Mouse (Mus musculus) cerebral cortex, adult 2 months (tissue): ENCODE measurements around the gene Npc1l1.

Experiments used
- WGBS: fragments of 180-500 bp; shearing (Covaris S2); methylation state at CpG from one replicate; pipeline ENCODE4 v1.1.7; 2018; 5-methylcytosine and 5-hydroxymethylcytosine counted together

Npc1l1 gene

GRCm38 (mm10) chr11:6207090-6207489, 22.9 kb downstream of the Npc1l1 start:
- WGBS = 79% methylated on average over 2 of the region's 2 CpGs

DNA sequence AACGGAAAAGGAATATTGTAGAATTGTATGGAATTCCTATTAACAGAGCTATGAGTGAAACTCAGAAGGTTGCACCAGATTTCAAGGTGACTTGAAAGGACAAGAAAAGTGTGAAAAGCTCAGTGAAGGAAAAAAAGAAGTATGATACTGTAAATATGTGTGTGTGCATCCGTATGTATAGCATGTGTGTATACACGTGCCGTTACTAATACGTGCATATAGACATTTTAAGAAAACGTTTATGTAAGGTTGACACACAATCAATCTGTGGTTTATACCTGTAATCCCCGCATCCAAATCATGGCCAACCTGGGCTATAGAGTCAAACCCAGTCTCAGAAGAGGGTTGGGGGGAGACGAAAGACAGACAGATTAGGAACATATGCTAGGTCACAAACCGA, 29.4 kb downstream of the Npc1l1 start:
- WGBS = 20% methylated on average over 9 of the region's 9 CpGs

GRCm38 (mm10) chr11:6200087-6200569, 29.8 kb downstream of the Npc1l1 start, which contains the start of gene Nudcd3:
Gene Nudcd3 (minus strand): TSS chr11:6200415.
- under 1% methylated on average over 39 of the region's 39 CpGs for WGBS

DNA sequence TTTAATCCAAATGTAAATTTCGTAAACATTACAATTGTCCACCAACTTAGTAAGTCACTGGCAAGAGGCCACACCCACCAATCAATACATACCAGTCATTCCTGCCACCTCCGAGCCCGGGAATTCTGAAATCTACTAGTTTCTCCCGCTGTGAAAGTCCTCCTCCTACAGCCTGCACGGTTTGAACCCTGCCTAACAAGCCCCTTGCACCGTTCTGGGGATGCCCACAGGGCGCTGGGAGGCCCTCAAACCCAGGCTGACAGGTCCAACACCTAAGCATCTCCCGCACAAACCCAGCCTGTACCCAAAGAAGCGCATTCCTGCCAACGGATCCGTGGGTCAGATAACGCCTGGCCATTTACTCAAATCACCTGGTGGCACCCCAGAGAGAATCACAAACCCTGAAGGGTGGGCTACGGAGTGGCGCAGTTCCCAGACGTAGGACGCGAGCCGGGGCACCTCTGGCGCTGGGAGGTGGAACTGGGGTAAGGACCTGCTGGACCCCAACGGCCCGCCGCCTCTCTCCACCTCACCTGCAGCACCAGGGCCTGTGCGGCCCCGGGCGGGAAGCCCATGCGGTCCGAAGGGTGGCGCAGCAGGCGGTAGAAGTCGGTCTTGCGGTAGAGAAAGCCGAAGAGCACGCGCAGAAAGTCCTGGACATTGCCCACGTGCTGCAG, 30.4 kb downstream of the Npc1l1 start, which contains the start of gene A730071L15Rik:
Gene A730071L15Rik, plus strand, starts transcription at position 620 of the 677 bp plus-strand sequence.
- WGBS = 1% methylated on average over 35 of the region's 35 CpGs

GRCm38 (mm10) chr11:6198449-6198848, 31.5 kb downstream of the Npc1l1 start:
- 85% methylated on average over 4 of the region's 4 CpGs for WGBS

DNA sequence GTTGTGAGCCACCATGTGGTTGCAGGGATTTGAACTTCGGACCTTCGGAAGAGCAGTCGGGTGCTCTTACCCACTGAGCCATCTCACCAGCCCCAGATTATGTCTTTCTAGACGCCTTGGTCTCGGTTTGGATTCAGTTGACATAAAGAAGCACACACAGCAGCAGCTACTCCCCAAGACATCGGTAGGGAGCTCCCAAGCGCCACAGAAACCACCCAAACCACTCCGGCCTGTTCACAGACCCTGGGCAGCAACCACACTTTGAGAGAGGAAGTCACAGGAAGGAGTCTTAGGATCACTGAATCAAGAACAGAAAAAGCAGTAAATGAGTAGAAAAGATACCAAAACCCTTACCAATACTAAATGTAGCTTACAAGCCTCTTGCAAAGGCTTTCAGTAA, 33.2 kb downstream of the Npc1l1 start:
- 84% methylated on average over 8 of the region's 8 CpGs for WGBS

- WGBS = 0% methylated on average over 2 of the region's 2 CpGs
Observed at GRCm38 (mm10) chr11:6187878-6188277, 42.1 kb downstream of the Npc1l1 start.

GRCm38 (mm10) chr11:6187399-6187798, 42.5 kb downstream of the Npc1l1 start:
- WGBS = 79% methylated on average over 3 of the region's 3 CpGs

DNA sequence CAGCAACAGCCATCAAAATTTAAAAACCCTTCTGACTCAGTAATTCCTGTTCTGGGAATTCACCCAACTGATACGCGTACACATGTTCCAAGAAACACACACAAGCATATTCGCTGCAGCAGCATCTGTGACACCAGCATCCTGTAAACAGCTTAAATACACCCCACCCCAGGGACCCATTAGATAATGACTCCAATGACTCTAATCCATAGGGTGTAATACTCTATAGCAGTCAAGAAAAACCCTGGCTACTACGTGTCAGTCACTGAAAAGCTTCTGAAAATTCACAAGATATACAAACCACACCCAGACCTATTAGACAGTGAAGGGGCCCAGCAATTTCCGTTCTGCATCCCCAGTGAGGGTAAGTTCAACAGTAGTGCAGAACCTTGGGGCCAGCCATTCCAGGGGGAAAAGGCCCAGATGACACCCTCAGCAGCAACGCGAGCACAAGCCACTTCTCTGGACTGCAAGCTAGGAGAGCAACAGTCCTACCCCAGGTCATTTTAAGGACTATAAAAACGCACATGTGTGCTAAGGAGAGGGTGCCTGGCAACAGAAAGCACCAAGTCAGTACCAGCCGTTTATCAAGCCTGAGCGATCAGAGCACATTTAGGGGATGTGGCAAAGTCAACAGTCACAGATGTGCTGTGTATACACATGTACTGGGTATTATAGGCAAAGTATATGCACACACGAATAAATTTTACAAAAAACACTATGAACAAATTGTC, 45.6 kb downstream of the Npc1l1 start:
- 41% methylated on average over 11 of the region's 11 CpGs for WGBS

DNA sequence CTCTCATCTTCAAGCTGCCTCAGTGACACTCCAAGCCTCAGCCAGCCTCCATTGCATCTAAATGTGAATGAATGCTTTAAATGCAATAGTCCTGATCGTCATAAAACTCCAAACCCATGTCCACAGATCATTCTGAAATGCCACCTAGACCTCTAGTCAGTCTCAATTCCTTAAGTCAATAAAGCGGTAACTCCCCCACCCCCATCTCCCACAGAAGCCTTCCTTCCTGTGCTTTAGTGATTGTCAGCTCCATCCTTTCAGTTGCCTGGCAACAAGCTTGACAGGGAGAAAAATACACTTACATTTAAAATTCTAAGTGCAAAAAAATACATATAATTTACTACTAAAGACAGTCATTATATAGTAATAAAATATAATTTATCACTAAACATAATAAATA, 46.7 kb downstream of the Npc1l1 start:
- WGBS = 42% methylated on average over 2 of the region's 2 CpGs

- 71% methylated on average over 6 of the region's 6 CpGs for WGBS
Observed at GRCm38 (mm10) chr11:6180811-6181399, 49.0 kb downstream of the Npc1l1 start.

- 11% methylated on average over 8 of the region's 8 CpGs for WGBS
Observed at GRCm38 (mm10) chr11:6179194-6179593, 50.7 kb downstream of the Npc1l1 start.

GRCm38 (mm10) chr11:6178673-6179166, 51.2 kb downstream of the Npc1l1 start:
- 10% methylated on average over 2 of the region's 2 CpGs for WGBS

DNA sequence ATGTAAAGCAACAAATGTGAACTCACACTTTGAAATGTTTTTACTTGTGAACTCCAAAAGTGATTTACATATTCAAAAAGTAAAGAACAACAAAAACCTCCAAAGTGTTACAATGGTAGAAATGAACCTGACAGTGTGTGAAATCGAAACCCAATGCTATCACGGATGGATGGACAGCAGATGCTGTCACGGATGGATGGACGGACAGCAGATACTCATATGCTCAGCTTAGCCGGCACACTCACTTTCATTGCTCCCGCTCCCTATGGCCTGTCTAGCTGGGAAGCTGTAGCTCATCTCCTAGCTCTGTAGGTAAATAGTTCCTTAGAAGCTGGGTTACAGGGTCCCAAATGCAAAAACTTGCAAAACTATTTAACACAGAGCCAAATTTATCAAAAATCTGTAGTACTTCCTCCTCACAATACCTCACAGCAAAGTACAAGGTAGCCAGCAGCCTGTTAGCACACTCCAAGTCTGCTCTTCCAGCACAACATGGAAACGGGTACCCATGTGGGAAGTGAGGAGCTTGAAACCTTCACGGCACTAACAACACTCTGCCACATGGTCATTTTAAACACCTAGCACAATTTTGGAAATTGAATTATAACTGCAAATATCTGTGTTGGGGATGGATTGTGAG, 52.0 kb downstream of the Npc1l1 start:
- WGBS = 68% methylated on average over 8 of the region's 8 CpGs

GRCm38 (mm10) chr11:6175506-6175905, 54.4 kb downstream of the Npc1l1 start:
- WGBS = 48% methylated on average over 1 of the region's 1 CpGs

DNA sequence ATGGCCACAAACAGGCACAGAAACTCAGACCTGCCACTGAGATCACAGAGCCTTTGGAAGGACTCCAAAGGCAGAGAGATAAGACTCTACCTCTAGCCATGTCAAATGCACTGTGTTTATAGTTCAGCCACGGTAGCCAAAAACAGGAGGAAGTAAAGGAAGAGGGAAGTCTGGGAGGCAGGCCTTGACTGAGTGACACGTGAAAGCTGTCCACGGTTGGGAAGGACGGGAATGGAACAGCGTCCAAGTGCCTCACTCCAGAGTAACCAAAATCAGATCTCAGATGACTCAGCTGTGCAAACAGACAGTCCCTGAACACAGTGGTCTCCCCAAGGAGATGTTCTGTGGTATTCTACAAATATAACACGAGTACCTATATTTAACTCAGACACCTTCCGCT, 55.2 kb downstream of the Npc1l1 start:
- WGBS = 24% methylated on average over 7 of the region's 7 CpGs

- WGBS = 77% methylated on average over 2 of the region's 2 CpGs
Observed at GRCm38 (mm10) chr11:6169041-6169663, 60.8 kb downstream of the Npc1l1 start.

GRCm38 (mm10) chr11:6166351-6166750, 63.6 kb downstream of the Npc1l1 start:
- WGBS = 76% methylated on average over 12 of the region's 12 CpGs

- 80% methylated on average over 7 of the region's 7 CpGs for WGBS
Observed at GRCm38 (mm10) chr11:6165391-6166081, 64.4 kb downstream of the Npc1l1 start.

DNA sequence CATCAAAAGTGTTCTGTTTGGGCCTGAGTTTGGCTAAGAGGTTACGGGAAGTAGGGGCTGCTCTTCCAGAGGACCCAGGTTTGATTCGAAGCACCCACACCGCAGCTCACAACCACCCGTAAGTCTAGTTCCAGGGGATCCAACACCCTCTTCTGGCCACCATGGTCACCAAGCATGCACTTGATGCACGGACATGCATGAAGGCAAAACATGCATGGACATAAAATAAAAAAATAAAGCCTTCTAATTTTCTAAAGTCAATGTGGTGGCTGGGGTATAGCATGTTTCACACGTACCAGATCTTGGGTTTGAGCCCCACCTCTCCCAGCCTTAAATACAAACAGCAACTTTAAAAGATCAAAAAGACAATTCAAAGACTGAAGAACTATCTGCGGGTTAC, 65.2 kb downstream of the Npc1l1 start:
- whole genome bisulfite sequencing = 93% methylated on average over 7 of the region's 7 CpGs

- WGBS = 53% methylated on average over 12 of the region's 12 CpGs
Observed at GRCm38 (mm10) chr11:6163706-6164105, 66.2 kb downstream of the Npc1l1 start.
